Mouse (Mus musculus) ES-E14 (cell line): ENCODE data around the gene Fam19a3.

ENCODE experiments used
- CHD2 ChIP-seq: IDR thresholded peaks from 2 replicates; pipeline ENCODE4 v1.6.1; 2014; ENCODE audit warnings: mild to moderate bottlenecking, low read depth, low read length, inconsistent platforms
- HCFC1 ChIP-seq: IDR thresholded peaks from 2 replicates; pipeline ENCODE4 v1.6.1; 2012; ENCODE audit warnings: low read length, inconsistent platforms, borderline replicate concordance; ENCODE audit not compliant: insufficient read depth
- MAFK ChIP-seq: IDR thresholded peaks from 2 replicates; pipeline ENCODE4 v1.6.1; 2014; ENCODE audit warnings: mild to moderate bottlenecking, low read depth, low read length, inconsistent platforms; ENCODE audit not compliant: insufficient read depth
- ZC3H11A ChIP-seq: IDR thresholded peaks from 2 replicates; pipeline ENCODE4 v1.6.1; 2012; ENCODE audit warnings: low read depth, mild to moderate bottlenecking, inconsistent platforms, low read length, borderline replicate concordance
- ZNF384 ChIP-seq: IDR thresholded peaks from 2 replicates; pipeline ENCODE4 v1.6.1; 2012; ENCODE audit warnings: low read depth, low read length, inconsistent platforms

DNA sequence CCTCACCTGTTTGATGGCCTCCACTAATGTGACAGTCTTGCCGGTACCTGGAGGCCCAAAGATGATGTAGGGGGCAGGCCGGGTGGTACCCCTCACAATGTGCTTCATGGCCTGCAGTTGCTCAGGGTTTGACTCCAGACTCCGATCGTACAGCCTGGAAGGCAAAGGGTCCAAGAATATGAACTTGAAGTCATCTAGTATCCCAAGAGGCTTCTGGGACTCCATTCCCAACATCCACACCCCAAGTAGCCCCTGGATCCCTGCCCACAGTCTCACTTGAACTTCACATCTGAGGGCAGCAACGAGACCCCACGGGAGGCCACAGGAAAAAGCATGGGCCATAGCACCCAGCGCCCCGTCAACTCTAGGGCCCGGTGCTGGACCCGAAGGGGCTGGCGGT lies 19.0 kb upstream of the Fam19a3 start:
- TF ChIP-seq ZC3H11A: no peak
- no peak for TF ChIP-seq MAFK
- no peak for TF ChIP-seq HCFC1
- no peak for TF ChIP-seq ZNF384
- no peak for TF ChIP-seq CHD2
